Mouse (Mus musculus) mouse trophoblast stem cell (cell line): Measurements from ENCODE around the gene Ebi3.

Experiments
- in situ Hi-C, 2 experiments: fragments of 300-500 bp; cut with MseI, MboI; formaldehyde crosslinking; loops; 2 replicates in 1 of 2; 3 replicates in 1 of 2; pipeline ENCODE4 v1.15.1; 2025

Ebi3 gene

GRCm38 (mm10) chr17:55958584-55958886, 6.1 kb downstream of the Ebi3 start:
- in situ Hi-C loops = no loop called here

GRCm38 (mm10) chr17:55958918-55959728, 6.7 kb downstream of the Ebi3 start, which contains the start of gene Yju2:
Gene Yju2, plus strand, starts transcription at chr17:55959099.
- in situ Hi-C loops = no loop called here

GRCm38 (mm10) chr17:55959946-55960740, 7.7 kb downstream of the Ebi3 start:
- in situ Hi-C loops = loop anchor here in 1 of 2 experiments (10.0 kb wide), 1 partner anchor 55 kb away; no protein-coding TSS in a partner anchor

GRCm38 (mm10) chr17:55960791-55961190, 8.4 kb downstream of the Ebi3 start:
- in situ Hi-C loops = loop anchor here in 1 of 2 experiments (10.0 kb wide), 1 partner anchor 54 kb away; no protein-coding TSS in a partner anchor

GRCm38 (mm10) chr17:55961631-55962030, 9.2 kb downstream of the Ebi3 start:
- in situ Hi-C loops = loop anchor here in 1 of 2 experiments (10.0 kb wide), 1 partner anchor 53 kb away; no protein-coding TSS in a partner anchor

- in situ Hi-C loops = loop anchor here in 1 of 2 experiments (10.0 kb wide), 1 partner anchor 52 kb away; no protein-coding TSS in a partner anchor
Observed at GRCm38 (mm10) chr17:55963171-55963570, 10.7 kb downstream of the Ebi3 start.

- in situ Hi-C loops = loop anchor here in 1 of 2 experiments (10.0 kb wide), 1 partner anchor 50 kb away; no protein-coding TSS in a partner anchor
Observed at GRCm38 (mm10) chr17:55964496-55964895, 12.1 kb downstream of the Ebi3 start.

- in situ Hi-C loops = loop anchor here in 1 of 2 experiments (10.0 kb wide), 1 partner anchor 50 kb away; no protein-coding TSS in a partner anchor
Observed at GRCm38 (mm10) chr17:55964996-55965395, 12.6 kb downstream of the Ebi3 start.

- in situ Hi-C loops = loop anchor here in 1 of 2 experiments (10.0 kb wide), 1 partner anchor 48 kb away; no protein-coding TSS in a partner anchor
Observed at GRCm38 (mm10) chr17:55967186-55967585, 14.7 kb downstream of the Ebi3 start.

GRCm38 (mm10) chr17:55968210-55968609, 15.8 kb downstream of the Ebi3 start:
- in situ Hi-C loops = loop anchor here in 1 of 2 experiments (10.0 kb wide), 1 partner anchor 47 kb away; no protein-coding TSS in a partner anchor

- in situ Hi-C loops = loop anchor here in 1 of 2 experiments (10.0 kb wide), 1 partner anchor 45 kb away; no protein-coding TSS in a partner anchor
Observed at GRCm38 (mm10) chr17:55969560-55969959, 17.1 kb downstream of the Ebi3 start.

- in situ Hi-C loops = loop anchor here (5.0 to 10.0 kb wide), 2 partner anchors 45 to 47 kb away; no protein-coding TSS in a partner anchor
Observed at GRCm38 (mm10) chr17:55969966-55970891, 17.8 kb downstream of the Ebi3 start, which contains the start of gene Shd. Gene Shd, plus strand, starts transcription at chr17:55970467.

- in situ Hi-C loops = loop anchor here in 1 of 2 experiments (5.0 kb wide), 1 partner anchor 46 kb away; no protein-coding TSS in a partner anchor
Observed at GRCm38 (mm10) chr17:55971453-55971852, 19.0 kb downstream of the Ebi3 start.

GRCm38 (mm10) chr17:55976255-55976862, 23.9 kb downstream of the Ebi3 start:
- in situ Hi-C loops = no loop called here

GRCm38 (mm10) chr17:55977301-55977700, 24.9 kb downstream of the Ebi3 start:
- in situ Hi-C loops = no loop called here

GRCm38 (mm10) chr17:55986030-55986961, 33.9 kb downstream of the Ebi3 start, which contains the start of gene Fsd1:
Gene Fsd1, plus strand, starts transcription at chr17:55986509.
- in situ Hi-C loops = no loop called here

- in situ Hi-C loops = no loop called here
Observed at GRCm38 (mm10) chr17:55990278-55990898, 37.9 kb downstream of the Ebi3 start.

GRCm38 (mm10) chr17:55996007-55996406, 43.6 kb downstream of the Ebi3 start:
- in situ Hi-C loops = no loop called here
